Mouse (Mus musculus) kidney, adult 2 months (tissue): ENCODE data around the gene Col6a1. TPM values are rescaled to one million over a fixed set of nuclear protein-coding genes. Genes with fewer than 3 reads are reported as not detected.

Experiments
- DNase-seq: peaks from one replicate; pipeline ENCODE4 v3.0.0; 2021
- H3K27ac ChIP-seq: fragments of 200-500 bp; 2 replicates; pipeline ENCODE4 v1.5.1; 2012; ENCODE audit warnings: low read depth, low read length, control low read depth, inconsistent platforms; ENCODE audit not compliant: insufficient read depth
- H3K27me3 ChIP-seq: fragments of 200-500 bp; replicated peaks from 2 replicates; pipeline ENCODE4 v1.6.1; 2012; ENCODE audit warnings: mild to moderate bottlenecking, moderate library complexity, low read length, inconsistent platforms; ENCODE audit not compliant: control insufficient read depth, insufficient read depth
- H3K36me3 ChIP-seq: fragments of 200-500 bp; 2 replicates; pipeline ENCODE4 v1.6.1; 2012; ENCODE audit warnings: mild to moderate bottlenecking, moderate library complexity, low read length, inconsistent platforms; ENCODE audit not compliant: control insufficient read depth, insufficient read depth
- H3K4me1 ChIP-seq: fragments of 200-500 bp; 2 replicates; pipeline ENCODE4 v1.6.1; 2011; ENCODE audit warnings: low read length; ENCODE audit not compliant: control insufficient read depth, insufficient read depth
- H3K4me3 ChIP-seq: fragments of 200-500 bp; 2 replicates; pipeline ENCODE4 v1.5.1; 2011; ENCODE audit warnings: mild to moderate bottlenecking, low read depth, low read length, control low read depth; ENCODE audit not compliant: insufficient read depth
- CTCF ChIP-seq: fragments of 200-500 bp; conservative IDR thresholded peaks from 2 replicates; pipeline ENCODE4 v1.5.1; 2011; ENCODE audit warnings: low read depth, mild to moderate bottlenecking, control low read depth, low read length, moderate library complexity, mixed read lengths; ENCODE audit not compliant: insufficient read depth, insufficient read length
- POLR2A ChIP-seq: fragments of 200-500 bp; IDR thresholded peaks from one replicate; pipeline ENCODE4 v1.6.1; 2011; ENCODE audit warnings: low read depth, low read length, control low read depth
- WGBS: fragments of 180-500 bp; shearing (Covaris S2); methylation state at CpG from one replicate; pipeline ENCODE4 v1.1.7; 2018; 5-methylcytosine and 5-hydroxymethylcytosine counted together
- polyA plus RNA-seq: library from polyadenylated mRNA; depleted of rRNA; stranded (reverse); fragments of >200 nt; gene quantifications from 2 replicates; pipeline ENCODE4 v1.2.3, GENCODE M21; 2012; rRNA removed

The Col6a1 gene
- 33.2 and 39.1 TPM in 2 replicates for polyA plus RNA-seq

DNA sequence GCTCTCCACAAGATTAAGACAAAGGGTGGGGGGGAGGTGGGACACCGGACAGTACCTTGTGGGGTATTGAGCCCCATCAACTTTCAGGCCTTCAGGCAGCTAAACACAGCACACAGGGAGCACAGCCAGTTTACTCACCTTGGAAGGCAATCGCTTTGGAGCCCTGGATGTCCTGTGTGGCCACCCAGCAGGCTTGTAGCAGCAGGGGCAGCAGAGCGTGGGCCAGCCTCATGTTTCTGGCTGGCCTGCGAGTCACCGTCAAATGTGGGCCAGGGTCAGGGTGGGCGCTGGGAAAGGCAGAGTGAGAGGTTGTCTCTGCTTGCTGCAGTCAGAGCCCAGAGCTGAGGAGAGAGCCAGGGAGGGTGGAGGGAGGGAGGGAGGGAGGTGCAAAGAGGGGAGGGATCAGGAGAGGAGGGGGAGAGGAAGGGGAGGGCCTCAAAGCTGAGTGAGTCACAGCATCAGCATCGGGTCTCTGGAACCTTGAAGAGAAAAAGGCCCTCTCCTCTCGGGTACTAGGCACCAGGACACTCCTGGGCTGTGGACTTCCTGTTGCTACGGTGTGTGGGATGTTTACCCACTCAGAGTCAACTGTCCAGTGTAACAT, at the start of gene Col6a1:
Col6a1 (minus strand) TSS at position 487 of the 604 bp plus-strand sequence.
- 31% methylated on average over 9 of the region's 9 CpGs for WGBS

DNA sequence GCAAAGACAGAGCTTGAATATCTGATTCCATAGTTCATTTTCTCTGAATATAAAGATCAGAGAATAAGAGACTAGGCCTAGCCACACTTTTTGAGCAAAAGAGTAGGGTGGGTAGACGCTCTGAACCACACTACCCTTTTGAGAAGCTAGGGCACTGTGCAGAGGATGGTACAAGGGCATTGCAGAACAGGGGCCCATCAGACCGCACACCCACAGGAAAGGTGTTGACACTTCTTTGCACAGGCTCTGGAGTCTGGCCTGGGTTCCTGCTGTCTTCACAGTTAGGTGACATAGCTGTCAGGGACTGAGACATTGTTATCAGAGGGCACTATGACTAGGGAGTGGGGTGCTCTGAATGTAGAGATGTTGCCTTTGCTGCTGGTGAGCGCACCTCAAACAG, 45.7 kb upstream of the Col6a1 start:
- WGBS, result 94% methylated on average over 3 of the region's 3 CpGs
- H3K4me3 ChIP-seq, result no peak overlapping the region
- no peaks in the 10 kb centered on the region for H3K4me1 ChIP-seq
- H3K27me3 ChIP-seq, result no peaks in the 10 kb centered on the region
- DNase-seq, result no peak
- TF ChIP-seq POLR2A, result no peak
- TF ChIP-seq CTCF, result no peak
- H3K27ac ChIP-seq, result no peak overlapping the region
- no peaks in the 10 kb centered on the region for H3K36me3 ChIP-seq

More for the DNA sequence above, at the start of gene Col6a1:
- H3K36me3 ChIP-seq, result no peaks in the 10 kb centered on the region
- H3K4me1 ChIP-seq, result no peaks in the 10 kb centered on the region
- peak; percentile 18 for DNase-seq
- H3K4me3 ChIP-seq, result peak within 1 kb of the TSS; percentile 42; the same call in 1 of the 2 replicates
- no peaks in the 10 kb centered on the region for H3K27me3 ChIP-seq
- TF ChIP-seq POLR2A (no peak), CTCF (no peak)
- H3K27ac ChIP-seq, result no peak within 1 kb of the TSS

DNA sequence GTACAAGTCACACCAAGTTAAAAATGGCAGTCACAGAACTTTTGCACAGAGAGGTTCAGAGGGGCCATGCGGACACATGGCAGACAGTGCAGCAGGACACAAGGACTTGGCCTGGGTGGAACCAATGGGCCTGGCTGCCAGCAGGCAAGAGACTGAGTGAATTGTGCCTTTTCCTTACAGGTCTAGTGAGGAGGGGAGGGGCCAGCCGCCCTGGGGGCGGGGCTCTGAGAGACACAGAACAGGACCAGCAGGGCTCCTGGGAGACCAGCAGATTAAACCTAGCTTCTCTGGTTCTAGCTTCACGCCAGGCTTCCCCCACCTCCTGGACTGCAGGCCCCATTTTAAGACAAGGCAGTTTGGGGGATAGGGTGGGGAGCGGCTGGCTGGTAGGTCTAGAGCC, 45.1 kb upstream of the Col6a1 start:
- WGBS, result 68% methylated on average over 5 of the region's 5 CpGs
- no peaks in the 10 kb centered on the region for H3K36me3 ChIP-seq

DNA sequence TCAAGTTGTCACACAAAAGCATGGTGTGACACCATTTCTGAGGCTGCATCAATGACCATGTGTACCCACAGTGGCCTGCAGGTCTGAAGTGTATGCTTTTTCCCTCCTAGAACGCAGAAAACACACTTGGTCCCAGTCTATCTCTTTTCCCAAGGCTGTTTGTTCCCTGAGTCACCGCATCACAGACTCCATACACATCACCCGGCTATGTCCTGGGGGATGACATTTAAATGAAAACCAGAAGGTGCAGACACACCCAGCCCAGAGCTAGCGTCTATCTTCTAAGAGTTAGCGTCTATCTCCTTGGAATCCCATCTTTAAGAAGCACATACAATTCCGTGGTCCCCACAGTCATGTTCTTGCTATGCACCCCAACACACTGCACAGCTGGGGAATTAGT, 43.6 kb upstream of the Col6a1 start:
- no peaks in the 10 kb centered on the region for H3K27me3 ChIP-seq
- no peak for DNase-seq
- H3K4me3 ChIP-seq, result no peak overlapping the region
- H3K36me3 ChIP-seq, result no peaks in the 10 kb centered on the region
- H3K4me1 ChIP-seq, result no peaks in the 10 kb centered on the region
- no peak overlapping the region for H3K27ac ChIP-seq
- TF ChIP-seq CTCF, result no peak
- TF ChIP-seq POLR2A, result no peak
- 97% methylated on average over 6 of the region's 6 CpGs for WGBS

More for the DNA sequence above, 45.1 kb upstream of the Col6a1 start:
- no peaks in the 10 kb centered on the region for H3K27me3 ChIP-seq
- DNase-seq, result no peak
- no peak overlapping the region for H3K27ac ChIP-seq
- TF ChIP-seq POLR2A, result no peak
- TF ChIP-seq CTCF, result no peak
- H3K4me1 ChIP-seq, result no peaks in the 10 kb centered on the region
- H3K4me3 ChIP-seq, result no peak overlapping the region

DNA sequence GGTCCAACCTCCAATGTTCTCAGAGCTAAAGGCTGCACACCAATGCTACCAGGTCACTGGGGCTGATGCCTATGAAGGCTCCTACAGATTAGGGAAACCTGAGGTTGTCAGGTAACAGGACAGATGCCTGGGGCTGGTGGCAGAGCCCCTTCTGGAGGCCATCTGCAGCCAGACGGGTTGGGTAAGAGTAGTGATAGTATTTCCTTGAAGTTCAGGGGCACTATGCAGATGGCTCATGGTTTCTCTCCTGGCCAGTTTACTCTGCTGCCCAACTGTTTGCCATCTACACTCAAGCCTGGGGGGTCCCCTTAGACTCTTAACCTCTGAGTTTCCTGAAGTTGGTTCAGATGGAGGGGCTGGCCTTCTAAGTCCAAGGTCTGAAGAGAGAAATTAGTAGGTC, 40.2 kb upstream of the Col6a1 start:
- no peak for TF ChIP-seq POLR2A
- no peak for TF ChIP-seq CTCF
- Histone ChIP-seq H3K27me3 (no peaks in the 10 kb centered on the region), H3K27ac (no peak overlapping the region), H3K4me3 (no peak overlapping the region), H3K4me1 (no peaks in the 10 kb centered on the region), H3K36me3 (no peaks in the 10 kb centered on the region)
- 88% methylated on average over 1 of the region's 1 CpGs for WGBS
- DNase-seq, result no peak

DNA sequence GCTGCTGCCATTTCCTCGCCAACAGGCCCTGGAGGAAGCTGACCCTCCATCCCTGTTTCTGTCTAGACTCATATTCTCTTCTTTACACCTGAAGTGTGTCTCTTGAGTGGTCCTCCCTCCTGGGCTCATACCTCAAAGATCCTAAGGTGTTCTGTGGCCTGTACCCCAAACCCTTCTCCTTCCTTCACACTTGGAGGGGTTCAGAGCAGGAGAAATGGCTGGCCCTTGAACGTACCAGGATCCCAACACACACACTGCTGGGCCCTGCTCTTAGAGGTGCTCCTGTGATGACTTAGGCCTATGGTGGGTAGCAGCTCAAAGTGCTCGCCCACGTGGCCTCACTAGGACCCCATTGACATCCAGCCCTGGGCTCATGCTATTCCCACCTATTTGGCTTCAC, 39.0 kb upstream of the Col6a1 start:
- Histone ChIP-seq H3K27ac (no peak overlapping the region), H3K27me3 (no peaks in the 10 kb centered on the region), H3K4me1 (no peaks in the 10 kb centered on the region), H3K4me3 (no peak overlapping the region), H3K36me3 (no peaks in the 10 kb centered on the region)
- TF ChIP-seq POLR2A, result no peak
- no peak for TF ChIP-seq CTCF
- no peak for DNase-seq
- 94% methylated on average over 4 of the region's 4 CpGs for WGBS

DNA sequence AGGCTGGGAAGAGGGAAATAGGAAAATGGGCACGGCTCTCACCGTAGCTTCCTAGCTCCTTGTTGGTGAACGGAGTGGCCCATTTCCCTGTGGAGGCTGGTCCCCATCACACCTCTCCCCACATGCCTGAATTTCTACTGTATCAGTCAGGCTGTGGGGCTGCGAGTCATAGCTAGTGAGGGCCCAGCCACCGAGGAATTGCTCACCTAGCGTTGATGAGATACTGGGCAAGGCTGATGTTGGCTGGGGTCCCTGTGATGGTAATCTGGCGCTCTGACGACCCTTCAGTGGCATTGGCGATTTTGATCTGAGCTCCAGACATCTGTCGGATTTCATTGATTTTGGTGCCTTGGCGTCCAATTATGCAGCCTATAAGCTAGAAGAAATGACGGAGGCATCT, 37.0 kb upstream of the Col6a1 start:
- TF ChIP-seq CTCF (no peak), POLR2A (no peak)
- Histone ChIP-seq H3K27me3 (no peaks in the 10 kb centered on the region), H3K27ac (no peak overlapping the region), H3K4me3 (no peak overlapping the region), H3K4me1 (no peaks in the 10 kb centered on the region), H3K36me3 (no peaks in the 10 kb centered on the region)
- 94% methylated on average over 12 of the region's 12 CpGs for WGBS
- DNase-seq, result no peak

GRCm38 (mm10) chr10:76762411-76762810, 36.4 kb upstream of the Col6a1 start:
- TF ChIP-seq POLR2A (no peak), CTCF (no peak)
- no peaks in the 10 kb centered on the region for H3K4me1 ChIP-seq
- no peak overlapping the region for H3K27ac ChIP-seq
- H3K4me3 ChIP-seq, result no peak overlapping the region
- WGBS, result 86% methylated on average over 7 of the region's 7 CpGs
- DNase-seq, result no peak
- H3K27me3 ChIP-seq, result no peaks in the 10 kb centered on the region
- H3K36me3 ChIP-seq, result no peaks in the 10 kb centered on the region
